Mouse (Mus musculus) adrenal gland, adult 8-10 months (tissue): Measurements from ENCODE around the gene Grin2d. TPM values are rescaled to one million over a fixed set of nuclear protein-coding genes. Genes with fewer than 3 reads are reported as not detected.

Experiments used
- DNase-seq: peaks from one replicate; pipeline ENCODE4 v3.0.0; 2022
- total RNA-seq, 4 experiments: library from RNA; stranded (reverse); gene quantifications; 2 replicates each; pipeline ENCODE4 v1.2.4; 2022

Gene Grin2d
- total RNA-seq, 4 experiments from 2014 or later, result 0.78 to 1.4 (median 1.2) TPM

GRCm38 (mm10) chr7:45853089-45853488, 25.1 kb downstream of the Grin2d start:
- no peak for DNase-seq

DNA sequence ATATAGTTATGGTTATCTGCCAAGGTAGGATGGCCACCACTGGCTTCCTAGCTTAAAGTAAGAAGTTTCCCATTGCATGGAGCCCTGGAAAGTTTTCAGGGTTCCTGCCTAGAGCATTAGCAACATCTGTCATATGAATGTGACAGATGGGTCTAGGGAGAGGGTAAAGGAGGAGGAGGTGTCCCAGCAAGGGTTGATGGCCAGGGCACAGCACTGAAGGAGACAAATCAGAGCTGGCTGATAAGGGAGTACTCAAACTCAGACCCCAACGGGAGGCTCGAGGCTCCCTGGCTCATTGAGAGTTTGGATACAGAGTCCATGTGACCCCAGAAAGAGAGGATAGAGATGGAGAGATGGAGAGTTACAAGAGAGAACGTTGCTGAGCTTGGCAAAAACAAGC, 27.5 kb downstream of the Grin2d start:
- DNase-seq, result no peak

DNA sequence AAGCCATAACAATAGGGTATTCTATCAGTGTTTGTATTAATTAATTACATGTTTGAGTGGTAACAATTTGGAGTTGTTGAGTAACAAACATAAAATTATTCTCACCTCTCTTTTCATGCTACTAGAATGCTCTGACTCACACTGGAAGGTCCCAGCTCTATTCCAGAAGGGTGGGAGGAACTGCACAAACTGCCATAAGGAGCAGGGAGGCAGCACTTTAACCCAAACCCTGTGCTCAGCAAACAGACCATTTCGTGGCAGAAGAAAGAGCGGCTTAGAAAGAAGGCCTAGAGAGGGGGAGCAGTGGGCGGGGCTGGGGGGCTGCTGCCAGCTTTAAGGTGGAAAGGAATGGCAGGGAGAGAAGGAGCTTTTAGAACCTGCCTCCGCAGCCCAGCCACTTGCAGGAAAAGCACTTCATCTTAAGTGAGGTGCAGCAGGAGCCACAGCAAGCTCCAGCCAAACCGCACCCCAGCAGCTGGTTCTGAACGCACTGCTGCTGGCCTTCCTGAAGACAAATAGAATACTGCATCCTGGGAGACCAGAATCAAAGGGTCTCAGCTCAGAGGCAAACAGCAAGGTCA, 29.6 kb downstream of the Grin2d start:
- no peak for DNase-seq

DNA sequence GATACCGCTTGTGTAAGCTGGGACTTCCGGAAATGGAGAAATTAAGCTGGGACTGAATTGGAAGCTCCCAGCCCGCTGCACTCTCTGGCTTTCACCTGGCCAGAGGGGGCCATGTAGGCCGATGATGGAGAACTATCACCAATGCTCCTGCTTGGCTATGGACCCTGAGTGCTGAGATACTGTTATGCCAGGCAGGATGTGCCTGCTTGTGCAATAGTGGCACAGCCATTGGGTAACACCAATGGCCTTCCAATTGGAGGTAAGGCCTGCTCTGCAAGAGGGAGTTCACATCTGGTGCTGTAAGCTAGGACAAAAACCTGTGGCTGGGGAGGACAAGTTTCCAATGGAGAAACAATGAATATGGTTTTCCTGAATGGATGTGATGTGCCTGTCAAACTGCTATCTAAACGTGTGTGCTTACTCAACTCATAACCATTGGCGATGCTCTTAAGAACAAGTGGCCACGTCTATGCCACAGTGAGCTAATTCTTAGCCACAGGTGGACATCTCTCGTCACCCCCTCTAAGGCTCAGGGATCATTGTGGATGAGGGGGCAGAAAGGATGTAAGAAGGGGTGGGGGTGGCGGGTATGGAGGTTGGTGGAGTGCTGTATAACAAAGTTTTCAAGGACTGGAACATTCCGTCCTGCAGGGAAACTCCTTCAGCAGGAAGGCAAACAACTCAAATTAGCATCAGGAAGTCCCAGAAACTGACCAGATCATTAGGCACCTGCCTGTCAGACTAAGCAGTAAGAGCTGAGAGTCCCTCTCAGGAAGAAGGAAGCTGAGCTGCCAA, 35.0 kb downstream of the Grin2d start:
- no peak for DNase-seq

GRCm38 (mm10) chr7:45833924-45834323, 44.3 kb downstream of the Grin2d start:
- DNase-seq, result no peak

GRCm38 (mm10) chr7:45833148-45833790, 44.9 kb downstream of the Grin2d start:
- DNase-seq, result no peak

- DNase-seq, result no peak
Measured at GRCm38 (mm10) chr7:45832428-45832827, 45.8 kb downstream of the Grin2d start.

GRCm38 (mm10) chr7:45831128-45831525, 47.1 kb downstream of the Grin2d start:
- no peak for DNase-seq

- DNase-seq, result peak; percentile 81
Measured at GRCm38 (mm10) chr7:45830427-45831127, 47.6 kb downstream of the Grin2d start, which contains the start of gene Grwd1. Gene Grwd1, minus strand, starts transcription at chr7:45830944.

- DNase-seq, result no peak
Measured at GRCm38 (mm10) chr7:45826631-45827030, 51.5 kb downstream of the Grin2d start.

GRCm38 (mm10) chr7:45824598-45824997, 53.6 kb downstream of the Grin2d start, which contains the start of gene Kcnj14:
Gene Kcnj14, minus strand, starts transcription at chr7:45824782.
- no peak for DNase-seq

DNA sequence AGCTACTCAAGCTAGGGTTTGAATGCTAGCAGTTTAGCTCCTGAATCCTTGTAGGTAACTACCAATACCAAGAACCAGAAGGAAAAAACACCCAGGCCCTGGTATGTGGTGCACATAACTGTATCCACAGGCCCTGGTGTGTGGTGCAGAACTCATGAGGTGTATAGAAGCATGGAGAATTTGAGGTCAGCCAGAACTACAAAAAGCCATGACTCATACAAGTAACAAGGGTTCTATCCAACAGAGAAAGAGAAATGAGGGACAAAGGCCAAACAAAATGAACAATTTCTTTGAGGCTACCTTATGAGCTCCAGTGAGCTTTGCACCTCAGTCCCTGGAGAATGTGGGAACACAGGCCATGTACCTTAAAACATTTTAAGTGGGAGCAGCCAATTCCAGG, 57.3 kb downstream of the Grin2d start:
- DNase-seq, result no peak

DNA sequence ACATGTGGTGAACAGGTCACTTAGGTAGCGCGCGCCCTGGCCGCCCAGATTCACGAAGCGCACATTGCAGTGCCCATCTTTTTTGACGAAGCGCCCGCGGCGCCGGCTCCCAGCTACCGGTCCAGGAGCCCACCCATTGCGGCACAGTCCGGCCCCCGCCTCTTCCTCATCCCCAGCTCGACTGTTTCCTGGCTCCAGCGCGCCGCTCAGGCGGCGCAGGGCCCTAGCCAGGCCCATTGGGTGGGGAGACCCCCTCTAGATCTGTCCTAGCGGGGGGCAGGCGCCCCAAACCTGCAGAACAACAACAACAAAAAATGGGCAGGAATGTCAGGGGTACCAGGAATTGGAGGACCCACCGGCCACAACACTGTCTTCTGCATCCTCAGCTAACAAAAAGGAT, 58.3 kb downstream of the Grin2d start:
- no peak for DNase-seq

- no peak for DNase-seq
Measured at GRCm38 (mm10) chr7:45815984-45816351, 62.2 kb downstream of the Grin2d start.

GRCm38 (mm10) chr7:45815323-45815983, 62.7 kb downstream of the Grin2d start:
- no peak for DNase-seq

GRCm38 (mm10) chr7:45814841-45815240, 63.3 kb downstream of the Grin2d start:
- no peak for DNase-seq

DNA sequence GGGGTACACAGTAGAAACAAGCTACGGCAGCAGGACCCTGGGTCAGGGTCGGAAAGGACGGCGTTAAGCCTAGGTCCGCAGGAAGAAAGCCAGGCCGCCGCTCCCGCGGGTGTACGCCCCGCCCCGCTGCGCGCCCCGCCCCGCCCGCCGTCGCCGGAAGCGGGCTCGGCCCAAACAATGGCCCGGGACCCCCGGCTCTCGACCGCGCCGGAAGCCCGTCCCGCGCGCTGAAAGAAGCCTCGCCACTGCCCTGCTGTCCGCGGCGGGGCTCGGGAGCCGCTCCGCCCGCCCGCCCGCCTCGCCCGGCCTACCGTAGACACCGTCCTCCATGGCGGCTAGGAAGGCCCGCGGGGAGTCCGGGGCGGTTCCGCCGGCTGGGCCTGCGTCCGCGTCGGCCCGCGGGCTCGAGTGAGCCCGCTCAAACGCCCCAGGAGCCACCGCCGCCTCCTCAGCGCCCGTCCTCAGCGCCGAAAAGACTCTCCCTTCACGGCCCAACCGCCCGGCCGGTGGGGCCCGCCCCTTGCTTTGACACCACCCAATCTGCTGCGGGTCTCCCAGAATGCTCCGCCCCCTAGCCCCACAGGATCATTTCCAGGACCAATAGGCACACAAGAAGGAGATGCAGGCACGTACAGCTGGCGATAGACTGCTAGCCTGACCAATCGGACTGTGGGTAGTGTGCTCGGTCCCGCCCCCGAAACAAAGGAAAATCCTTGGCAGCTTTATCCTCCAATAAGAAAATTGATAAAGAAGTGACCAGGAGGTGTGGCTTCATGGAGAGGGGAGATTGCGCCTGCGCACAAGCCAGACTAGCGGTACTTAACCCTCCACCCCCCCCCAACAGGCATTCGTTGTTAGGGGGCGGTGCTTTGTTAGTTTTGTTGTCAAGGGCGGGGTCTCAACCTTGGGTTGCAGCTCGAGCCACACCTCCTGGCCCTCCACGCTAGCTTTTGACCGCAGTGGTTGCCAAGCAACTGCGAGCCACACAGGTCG, 64.1 kb downstream of the Grin2d start, which contains the start of gene Cyth2:
TSS of gene Cyth2 (minus strand) at position 795 of the 993 bp plus-strand sequence.
- peak; percentile 99 for DNase-seq

- no peak for DNase-seq
Measured at GRCm38 (mm10) chr7:45812921-45813320, 65.3 kb downstream of the Grin2d start.

- DNase-seq, result no peak
Measured at GRCm38 (mm10) chr7:45809276-45810075, 68.7 kb downstream of the Grin2d start.

DNA sequence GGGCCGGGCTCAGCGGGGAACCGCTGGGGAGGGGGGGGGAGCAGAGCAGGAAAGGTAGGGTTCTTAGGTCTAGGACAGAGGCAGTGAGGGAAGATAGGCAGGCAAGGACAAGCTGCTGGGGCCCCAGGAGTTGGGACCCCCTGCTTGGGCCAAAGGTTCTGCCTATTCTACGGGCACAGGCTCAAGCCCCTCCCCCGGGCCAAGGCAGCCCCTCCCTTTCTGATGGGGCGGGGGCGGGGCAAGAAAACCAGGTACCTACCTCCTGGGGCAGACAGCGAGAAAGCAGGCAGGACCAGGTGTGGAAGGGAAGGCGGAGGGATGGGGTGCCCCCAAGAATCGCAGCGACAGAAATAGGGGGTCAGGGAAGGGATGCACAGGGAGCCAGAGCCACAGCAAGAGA, 69.7 kb downstream of the Grin2d start:
- no peak for DNase-seq
